Mouse (Mus musculus): ENCODE measurements at regions not wholly inside any gene's neighbourhood (a gene's known extent, or its start where the extent isn't known, plus 50 kb on each side); places are given as distances from the start of the nearest gene placed in this dataset.

DNA sequence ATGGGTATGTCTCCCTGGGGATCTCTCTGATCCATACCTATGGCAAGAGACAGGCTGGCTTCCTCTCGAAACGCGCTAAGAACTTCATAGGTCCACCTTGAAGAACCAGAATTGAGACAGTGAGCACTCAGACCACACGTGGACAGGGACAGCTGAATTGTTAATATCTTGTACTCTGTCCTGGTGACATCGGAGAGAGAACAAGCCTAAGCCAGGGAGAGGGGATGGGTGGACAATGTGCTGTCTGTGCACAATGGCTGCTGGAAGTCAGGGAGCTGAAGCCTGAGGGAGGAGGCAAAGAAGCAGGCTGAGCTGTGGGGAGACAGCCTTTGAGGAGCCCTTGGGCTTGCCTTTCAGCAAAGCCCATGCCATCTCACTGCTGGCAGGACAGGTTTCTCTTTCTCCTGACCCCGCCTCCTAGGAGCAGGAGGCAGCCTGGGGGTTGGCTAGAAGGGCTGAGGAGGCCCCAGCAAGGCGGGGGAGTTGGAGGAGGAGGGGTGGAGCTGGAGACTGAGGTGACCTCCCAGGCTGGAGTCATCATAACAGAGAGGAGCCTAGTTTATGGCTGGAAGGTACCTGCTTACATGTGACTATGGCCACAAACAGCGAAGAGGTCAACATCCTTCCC lies 238.6 kb upstream of the Stt3b start:
- no peak for DNase-seq (ENCODE audit: low read depth)

- DNase-seq (ENCODE audit: low read depth), result no peak
Measured at GRCm38 (mm10) chr9:115551080-115551479, 240.9 kb upstream of the Stt3b start.

DNA sequence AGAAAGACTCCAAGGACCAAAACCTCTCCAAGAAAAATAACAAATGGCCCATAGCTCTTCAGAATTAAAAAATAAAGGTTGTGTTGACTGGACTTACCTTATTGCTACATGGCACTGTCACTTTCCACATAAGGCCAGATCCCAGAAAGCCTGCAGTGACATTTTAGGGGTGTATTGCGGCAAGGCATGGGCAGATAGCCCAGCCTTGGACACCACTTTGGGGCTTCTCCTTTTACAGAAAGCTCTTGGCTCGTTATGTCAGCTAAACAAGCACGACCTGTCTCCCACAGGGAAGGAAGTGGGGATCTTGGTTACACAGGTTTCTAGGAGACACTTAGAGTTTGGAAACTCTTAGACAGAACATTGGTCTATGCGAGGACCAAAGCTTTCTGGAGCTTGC lies 241.3 kb upstream of the Stt3b start:
- no peak for DNase-seq (ENCODE audit: low read depth)

GRCm38 (mm10) chr9:115558131-115558530 lies 247.9 kb upstream of the Stt3b start:
- no peak for DNase-seq (ENCODE audit: low read depth)

- no peak for DNase-seq (ENCODE audit: low read depth)
Measured at GRCm38 (mm10) chr9:115559521-115559920, 249.3 kb upstream of the Stt3b start.

- peak; percentile 63 for DNase-seq (ENCODE audit: low read depth)
Measured at GRCm38 (mm10) chr9:115561207-115561606, 251.0 kb upstream of the Stt3b start.

DNA sequence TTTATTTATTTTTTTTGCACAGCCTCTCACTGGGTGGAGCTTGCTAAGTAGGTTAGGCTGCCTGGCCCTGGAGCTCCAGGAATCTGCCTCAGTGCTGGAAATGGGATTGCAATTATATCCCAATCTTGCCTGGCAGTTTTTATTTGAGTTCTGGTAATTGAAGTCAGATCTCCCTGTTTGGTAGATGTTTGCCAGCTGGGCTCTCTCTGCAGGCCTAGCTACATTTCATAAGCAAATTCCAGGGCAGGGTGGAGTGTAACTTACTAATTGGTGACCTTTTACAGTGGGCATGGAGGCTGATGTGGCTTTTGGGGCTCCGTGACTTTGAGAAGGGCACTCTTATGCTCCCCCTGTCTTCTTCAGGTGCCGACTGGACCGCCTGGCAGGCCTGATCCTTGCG lies 252.6 kb upstream of the Stt3b start:
- no peak for DNase-seq (ENCODE audit: low read depth)

- DNase-seq (ENCODE audit: low read depth), result no peak
Measured at GRCm38 (mm10) chr9:115564366-115564765, 254.1 kb upstream of the Stt3b start.

GRCm38 (mm10) chr9:115568693-115569334 lies 258.6 kb upstream of the Stt3b start:
- no peak for DNase-seq (ENCODE audit: low read depth)

DNA sequence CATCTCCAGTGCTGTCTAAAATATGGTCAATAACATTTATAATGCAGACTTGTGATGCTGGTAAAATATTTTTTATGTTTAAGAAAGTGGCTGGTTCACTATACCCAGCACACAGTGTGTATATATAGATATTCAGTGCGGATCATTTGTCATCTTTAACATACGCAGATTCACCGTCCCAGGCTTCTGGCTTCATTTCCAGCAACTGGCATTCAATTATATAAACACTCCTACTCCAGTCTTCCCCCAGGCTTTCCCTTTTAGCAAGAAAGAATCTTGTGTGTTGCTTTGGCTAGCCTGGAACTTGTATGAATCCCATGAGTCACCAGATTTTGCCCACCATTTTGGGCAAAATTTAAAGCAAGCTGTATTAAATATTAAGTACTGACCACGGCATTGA lies 260.8 kb upstream of the Stt3b start:
- no peak for DNase-seq (ENCODE audit: low read depth)

DNA sequence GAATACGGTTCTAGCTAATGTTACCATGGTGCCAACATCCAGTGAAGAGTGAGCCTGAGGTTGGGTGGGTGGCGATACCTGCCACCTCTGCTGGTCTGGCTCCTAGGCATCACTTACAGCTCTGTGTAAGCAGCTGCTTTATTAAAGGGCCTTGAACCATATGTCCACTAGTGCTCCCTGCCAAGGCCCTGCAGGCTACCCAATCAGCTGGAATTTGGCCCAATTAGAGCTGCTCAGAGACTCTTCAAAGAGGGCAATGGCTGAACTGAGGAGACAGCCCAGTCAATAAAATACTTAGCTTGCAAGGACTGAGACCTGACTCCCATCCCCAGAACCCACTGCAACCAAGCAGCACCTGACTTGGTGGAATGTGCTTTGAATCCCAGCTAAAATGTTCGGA lies 270.9 kb upstream of the Stt3b start:
- no peak for DNase-seq (ENCODE audit: low read depth)

- DNase-seq (ENCODE audit: low read depth), result peak; percentile 26
Measured at GRCm38 (mm10) chr9:115583548-115583947, 273.3 kb upstream of the Stt3b start.

DNA sequence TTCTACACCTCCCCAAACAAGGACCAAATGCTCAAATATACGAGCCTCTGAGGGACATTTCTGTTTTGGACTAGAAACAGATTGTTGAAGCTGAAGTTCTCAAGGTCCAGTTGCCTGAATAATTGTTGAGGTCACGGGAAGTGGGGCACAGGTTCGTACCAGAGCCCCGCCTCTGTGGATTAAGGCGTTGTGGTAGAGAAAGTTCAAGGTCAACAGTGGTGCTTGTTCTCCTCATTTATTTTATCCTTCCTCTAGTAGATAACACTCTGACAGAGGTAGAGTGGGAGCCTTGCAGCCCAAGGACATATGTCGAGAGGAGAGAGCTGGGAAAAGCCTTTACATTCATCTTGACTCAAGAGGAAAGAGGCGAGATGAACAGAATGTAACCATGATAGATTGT lies 274.7 kb upstream of the Stt3b start:
- DNase-seq (ENCODE audit: low read depth), result no peak

DNA sequence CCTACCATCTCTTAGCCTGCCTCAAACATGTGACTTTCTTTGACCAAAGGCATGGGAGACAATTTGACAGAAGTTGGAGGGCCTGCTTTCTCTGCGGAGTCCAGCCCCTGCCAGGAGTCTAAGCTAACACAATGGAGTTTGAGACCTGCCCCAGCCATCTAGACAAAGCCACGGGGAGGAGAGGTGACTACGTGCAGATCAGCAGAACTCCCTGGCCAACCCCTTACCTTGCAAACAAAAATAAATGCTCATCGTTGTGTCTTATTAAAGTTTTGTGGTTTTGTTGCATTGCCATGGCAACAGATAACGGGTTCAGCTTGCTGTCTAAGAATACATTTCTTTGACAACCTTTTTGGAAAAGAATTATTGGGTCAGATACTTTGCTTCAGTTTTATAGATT lies 282.2 kb upstream of the Stt3b start:
- no peak for DNase-seq (ENCODE audit: low read depth)

GRCm38 (mm10) chr9:115600228-115600627 lies 290.0 kb upstream of the Stt3b start:
- no peak for DNase-seq (ENCODE audit: low read depth)

- DNase-seq (ENCODE audit: low read depth), result no peak
Measured at GRCm38 (mm10) chr9:115600826-115601225, 290.6 kb upstream of the Stt3b start.

GRCm38 (mm10) chr9:115602772-115603171 lies 292.6 kb upstream of the Stt3b start:
- no peak for DNase-seq (ENCODE audit: low read depth)

DNA sequence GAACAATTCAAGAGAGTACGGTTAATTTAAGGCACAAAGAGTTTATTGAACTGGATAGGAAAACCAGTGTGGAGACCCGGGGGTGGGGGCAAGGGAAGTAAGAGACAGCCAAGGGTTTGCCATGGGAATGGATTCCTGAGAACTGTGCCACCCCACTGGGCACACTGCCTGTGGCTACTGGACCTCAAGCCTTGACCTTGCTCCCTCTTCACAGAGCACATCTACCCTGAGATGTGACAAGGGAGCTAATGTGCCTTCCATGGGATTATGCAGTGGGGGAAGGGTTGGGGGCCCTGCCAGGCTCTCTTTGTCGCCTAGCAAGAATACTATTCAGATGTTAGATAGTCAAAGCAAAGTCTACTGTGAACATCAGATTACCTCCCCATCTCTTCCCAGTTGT lies 294.2 kb upstream of the Stt3b start:
- DNase-seq (ENCODE audit: low read depth), result no peak

DNA sequence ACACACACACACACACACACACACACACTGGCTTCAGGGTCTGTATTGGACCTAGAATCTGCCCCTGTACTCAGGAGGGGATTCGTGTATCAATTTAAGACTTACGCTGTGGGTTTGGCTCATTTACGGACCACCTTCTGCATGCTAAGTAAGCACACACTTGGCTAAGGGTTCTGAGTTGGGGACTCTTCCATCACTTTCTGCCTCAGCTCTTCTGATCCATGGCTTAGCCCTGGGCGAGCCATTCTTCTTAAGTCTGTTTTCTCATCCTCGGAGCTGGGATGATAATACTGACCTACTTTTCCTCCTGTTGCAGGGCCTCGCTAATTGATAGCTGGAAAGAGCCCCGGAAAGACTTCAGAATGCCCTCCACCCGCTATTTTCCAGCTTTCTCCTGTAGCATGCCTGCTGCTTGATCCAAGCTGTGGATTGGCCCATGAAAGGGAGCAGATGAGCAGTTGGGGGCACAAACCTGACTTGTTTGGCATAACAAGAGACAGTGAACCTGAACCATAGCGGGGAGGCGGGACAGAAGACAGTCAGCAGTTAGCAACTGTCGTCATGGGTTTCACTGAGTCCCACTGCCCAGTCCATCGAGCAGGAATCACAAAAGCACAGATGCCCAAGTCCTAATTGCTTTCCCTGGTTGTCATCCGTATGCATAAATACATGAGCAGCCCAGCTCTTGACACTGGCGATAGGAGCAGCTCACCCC lies 294.9 kb upstream of the Stt3b start:
- no peak for DNase-seq (ENCODE audit: low read depth)

DNA sequence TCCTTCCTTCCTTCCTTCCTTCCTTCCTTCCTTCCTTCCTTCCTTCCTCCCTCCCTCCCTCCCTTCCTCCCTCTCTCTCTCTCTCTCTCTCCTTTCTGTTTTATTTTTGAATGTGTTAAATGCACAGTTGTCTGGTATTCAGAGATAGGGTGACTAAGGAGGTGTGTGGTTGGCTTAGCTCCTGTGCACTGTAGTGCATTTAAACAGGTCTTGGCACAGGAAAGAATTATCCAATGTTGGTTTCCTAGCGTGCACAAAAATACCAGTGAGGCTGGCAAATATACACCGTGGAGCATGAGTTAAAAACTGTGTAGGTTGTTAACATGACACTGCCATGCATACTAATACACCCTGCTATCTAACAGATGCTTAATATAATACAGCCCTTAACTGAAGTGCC lies 297.7 kb upstream of the Stt3b start:
- no peak for DNase-seq (ENCODE audit: low read depth)

- DNase-seq (ENCODE audit: low read depth), result peak; percentile 29
Measured at GRCm38 (mm10) chr9:115608377-115608776, 298.2 kb upstream of the Stt3b start.

DNA sequence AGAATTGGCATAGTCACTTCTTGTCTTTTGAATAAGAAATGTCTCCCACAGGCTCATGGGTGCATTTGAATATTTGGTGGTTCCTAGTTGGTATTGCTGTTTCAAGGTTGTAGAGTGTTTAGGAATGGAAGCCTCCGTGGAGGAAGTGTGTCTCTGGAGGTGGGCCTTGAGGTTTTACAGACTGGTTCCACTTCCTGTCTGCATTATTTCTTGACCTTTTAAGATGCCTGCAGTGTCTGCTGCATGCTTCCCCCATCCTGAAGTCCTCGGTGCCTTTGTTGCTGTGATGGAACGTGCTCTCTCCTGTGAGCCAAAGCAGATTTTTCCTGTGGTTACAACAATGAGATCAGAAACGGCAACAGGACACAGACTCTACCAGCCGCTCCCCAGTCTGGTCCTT lies 299.4 kb upstream of the Gadl1 start:
- peak; percentile 49 for DNase-seq (ENCODE audit: low read depth)

- DNase-seq (ENCODE audit: low read depth), result peak; percentile 82
Measured at GRCm38 (mm10) chr9:115611713-115612112, 297.5 kb upstream of the Gadl1 start.

- no peak for DNase-seq (ENCODE audit: low read depth)
Measured at GRCm38 (mm10) chr9:115612908-115613307, 296.3 kb upstream of the Gadl1 start.

Data from induced T-regulatory cell, adult 2 months (primary cell).